Mouse (Mus musculus) cerebellum, adult 9-11 months (tissue): ENCODE results near the gene Zfp976.
"Not testable (repeated sequence)": the region's sequence is repeated elsewhere in the genome, so short reads cannot be mapped to it uniquely, and the experiment has no call there.

Experiments
- DNase-seq: peaks from one replicate; pipeline ENCODE4 v3.0.0; 2022

The Zfp976 gene

DNA sequence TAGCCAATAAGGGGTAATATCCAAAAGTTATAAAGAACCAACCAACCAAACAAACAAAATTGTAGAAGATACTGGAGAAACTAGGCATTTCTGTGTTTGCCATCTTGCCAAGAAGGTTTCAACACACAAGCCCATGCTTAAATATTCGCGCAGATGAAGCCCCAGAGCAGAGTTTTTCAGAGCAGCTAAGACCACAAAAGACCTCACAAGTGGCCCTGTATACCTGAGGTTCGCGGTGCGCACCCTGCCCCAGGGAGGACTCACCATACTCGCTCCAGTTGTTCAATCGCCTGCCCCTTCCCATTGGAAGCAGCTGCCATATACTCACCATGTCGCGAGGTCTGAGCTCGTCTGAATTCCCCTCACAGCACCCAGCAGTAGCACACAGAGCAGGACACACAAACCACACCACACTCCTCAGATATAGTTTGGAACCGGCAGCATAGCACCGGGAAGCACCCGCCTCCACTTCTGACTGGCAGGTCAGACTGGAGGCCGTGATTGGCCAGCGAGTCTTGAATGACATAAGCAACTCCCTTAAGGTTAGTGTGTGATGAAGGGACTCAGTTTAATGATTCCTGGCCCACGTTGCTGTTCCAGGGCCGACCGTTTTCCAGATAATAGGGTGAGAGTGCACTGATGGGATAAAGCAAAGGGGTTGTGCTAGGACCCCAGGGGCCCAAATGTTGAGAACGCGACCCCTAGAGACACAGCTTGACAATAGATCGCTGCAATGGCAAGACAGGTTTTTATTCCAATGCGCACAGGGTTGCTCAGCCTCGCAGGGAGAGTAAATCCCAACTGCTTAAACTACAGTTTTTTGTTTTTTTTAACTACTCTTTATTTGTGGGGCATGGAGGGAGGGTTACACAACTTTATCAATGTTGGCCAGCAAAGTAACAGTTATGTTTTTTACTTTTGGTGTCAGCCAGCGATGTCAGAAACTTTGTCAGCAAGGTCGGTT, at the start of gene Zfp976:
Zfp976 (minus strand) TSS at position 437 of the 964 bp plus-strand sequence.
- peak; percentile 44 for DNase-seq

GRCm38 (mm10) chr7:42680081-42680480, 37.7 kb upstream of the Zfp976 start:
- DNase-seq, result not testable (repeated sequence)

- not testable (repeated sequence) for DNase-seq
These were observed 37.3 kb upstream of the Zfp976 start for GRCm38 (mm10) chr7:42679646-42680045.

- DNase-seq, result not testable (repeated sequence)
These were observed 17.8 kb upstream of the Zfp976 start for GRCm38 (mm10) chr7:42660140-42660539.

GRCm38 (mm10) chr7:42655211-42655610, 12.8 kb upstream of the Zfp976 start:
- not testable (repeated sequence) for DNase-seq

DNA sequence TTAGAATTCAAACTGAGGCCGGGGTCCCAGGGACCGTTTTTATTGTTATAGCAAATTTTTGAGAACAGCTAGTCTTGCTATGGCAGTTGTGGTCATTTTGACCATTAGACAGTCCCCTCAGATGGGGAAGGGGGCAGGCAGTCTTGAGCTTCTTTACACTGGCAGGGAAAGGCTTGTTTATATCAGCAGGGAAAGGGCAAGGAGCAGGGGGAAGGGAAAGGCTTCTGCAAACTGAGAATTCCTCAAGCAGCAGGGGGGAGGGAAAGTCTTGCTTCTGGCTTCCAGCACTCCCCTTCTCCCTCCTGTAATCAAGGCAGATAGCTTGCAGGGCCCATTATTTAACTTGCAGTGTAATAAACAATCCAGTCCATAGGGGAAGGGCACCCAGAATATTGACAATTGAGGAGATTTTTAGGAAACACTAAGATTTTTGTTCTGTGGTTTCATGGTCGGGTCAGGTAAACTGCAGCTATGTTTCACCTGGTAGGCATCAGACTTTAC, 782 bp upstream of the Zfp976 start:
- DNase-seq, result peak; percentile 4

DNA sequence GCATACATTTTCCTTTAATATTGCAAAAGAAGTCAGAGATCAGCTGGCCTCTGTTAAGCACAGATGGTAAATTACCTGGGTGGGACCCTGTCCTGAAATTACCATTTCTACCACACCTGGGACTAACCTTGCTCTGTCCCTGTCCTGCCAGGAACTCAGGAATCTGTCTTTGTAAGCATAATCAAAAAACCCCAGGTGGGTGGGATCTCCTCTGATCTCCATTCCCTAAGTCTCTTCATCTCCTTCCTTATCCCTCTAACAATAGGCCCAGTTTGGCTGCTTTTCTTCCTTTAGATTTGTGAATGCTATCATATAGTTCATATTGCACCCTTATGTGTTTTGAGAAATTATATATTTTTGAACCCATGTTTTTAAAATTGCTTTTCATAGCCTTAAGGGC, 11.4 kb downstream of the Zfp976 start:
- not testable (repeated sequence) for DNase-seq

DNA sequence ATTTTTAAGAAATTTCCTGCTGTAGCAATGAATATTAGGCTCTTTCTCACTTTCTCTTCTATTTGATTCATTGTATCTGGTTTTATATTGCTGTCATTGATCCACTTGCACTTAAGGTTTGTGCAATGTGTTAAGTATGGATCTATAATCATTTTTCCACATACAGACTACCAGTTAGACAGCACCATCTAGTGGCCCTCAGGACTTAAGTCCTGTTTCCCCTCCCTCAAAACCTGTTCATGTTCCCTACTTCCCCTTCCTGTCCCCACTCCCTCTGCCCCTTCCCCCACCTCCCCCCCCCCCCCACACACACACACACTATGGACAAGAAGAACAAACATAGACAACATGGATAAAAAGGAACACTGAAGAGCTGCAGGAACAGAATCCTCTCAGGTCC, 46.7 kb downstream of the Zfp976 start:
- DNase-seq, result not testable (repeated sequence)

DNA sequence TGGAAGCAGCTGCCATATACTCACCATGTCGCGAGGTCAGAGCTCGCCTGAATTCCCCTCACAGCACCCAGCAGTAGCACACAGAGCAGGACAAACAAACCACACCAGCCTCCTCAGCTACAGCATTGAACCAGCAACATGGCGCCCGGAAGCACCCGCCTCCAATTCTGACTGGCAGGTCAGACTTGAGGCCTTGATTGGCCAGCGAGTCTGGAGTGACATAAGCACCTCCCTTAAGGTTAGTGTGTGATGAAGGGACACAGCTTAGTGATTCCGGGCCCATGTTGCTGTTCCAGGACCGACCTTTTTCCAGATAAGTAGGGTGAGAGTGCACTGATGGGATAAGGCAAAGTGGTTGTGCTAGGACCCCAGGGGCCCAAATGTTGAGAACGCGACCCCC, 50.0 kb downstream of the Zfp976 start, which contains the start of gene Zfp977:
Zfp977 (minus strand) TSS at position 135 of the 400 bp plus-strand sequence.
- not testable (repeated sequence) for DNase-seq

DNA sequence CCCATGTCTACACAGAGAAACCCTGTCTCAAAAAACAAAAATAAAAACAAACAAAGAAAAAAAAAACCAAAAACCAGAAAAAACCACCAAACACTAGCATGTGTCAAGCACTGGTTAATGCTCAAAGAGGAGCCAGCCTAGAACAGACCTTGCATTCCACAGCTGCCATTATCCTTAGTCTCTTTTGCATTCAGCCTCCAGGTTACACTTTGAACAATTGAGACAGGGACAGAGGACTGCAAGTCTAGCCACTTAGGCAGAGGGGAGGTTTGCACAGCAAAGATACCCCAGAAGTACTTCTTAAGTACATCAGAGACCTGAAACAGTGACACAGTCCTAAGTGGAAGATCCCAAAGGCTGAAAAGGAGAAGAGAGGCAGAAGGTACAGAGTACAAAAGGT, 51.1 kb downstream of the Zfp976 start:
- not testable (repeated sequence) for DNase-seq

GRCm38 (mm10) chr7:42578488-42578887, 63.9 kb downstream of the Zfp976 start, which contains the start of gene Gm21028:
TSS of gene Gm21028 (minus strand) at chr7:42578588.
- DNase-seq, result no peak
